Mouse (Mus musculus): ENCODE measurements around the gene Kcnt1. TPM values are rescaled to one million over a fixed set of nuclear protein-coding genes. Genes with fewer than 3 reads are reported as not detected.

The Kcnt1 gene
- total RNA-seq (2023), result not detected

GRCm38 (mm10) chr2:25863337-25864131 lies at the start of gene Kcnt1:
TSS of gene Kcnt1 (plus strand) at chr2:25863734.

GRCm38 (mm10) chr2:25815748-25816147 lies 47.8 kb upstream of the Kcnt1 start, which contains the start of gene Glt6d1:
TSS of gene Glt6d1 (minus strand) at chr2:25815848.

GRCm38 (mm10) chr2:25822806-25823205 lies 40.7 kb upstream of the Kcnt1 start, which contains the start of gene Lcn9:
TSS of gene Lcn9 (plus strand) at chr2:25823153.

GRCm38 (mm10) chr2:25847226-25847625 lies 16.3 kb upstream of the Kcnt1 start, which contains the start of gene Sohlh1:
TSS of gene Sohlh1 (minus strand) at chr2:25847248.

Other genes starting within 250 kb of the Kcnt1 start
- not detected for gene Ccdc183, start 246.1 kb upstream of the Kcnt1 start, total RNA-seq (2023)
- 1 to 10 TPM in 1 of 2 experiments, not detected in 1; 1.0 TPM for gene Tmem141, start 241.7 kb upstream of the Kcnt1 start, total RNA-seq (2023)
- 1 to 10 TPM; 4.1 to 6.8 TPM for gene Fcna, start 235.7 kb upstream of the Kcnt1 start, total RNA-seq (2023)
- not detected for gene Lcn8, start 210.6 kb upstream of the Kcnt1 start, total RNA-seq (2023)
- not detected for gene Lcn5, start 205.8 kb upstream of the Kcnt1 start, total RNA-seq (2023)
- not detected for gene Lcn6, start 186.9 kb upstream of the Kcnt1 start, total RNA-seq (2023)
- not detected for gene Lcn10, start 181.0 kb upstream of the Kcnt1 start, total RNA-seq (2023)
- gene Obp2a, start 163.7 kb upstream of the Kcnt1 start, total RNA-seq (2023), result not detected
- gene Bmyc, start 157.0 kb upstream of the Kcnt1 start, total RNA-seq (2023), result 10 to 100 TPM; 16.3 to 18.4 TPM
- gene Obp2b, start 126.7 kb upstream of the Kcnt1 start, total RNA-seq (2023), result not detected
- gene Lcn3, start 98.2 kb upstream of the Kcnt1 start, total RNA-seq (2023), result not detected
- not detected for gene Lcn11, start 86.7 kb upstream of the Kcnt1 start, total RNA-seq (2023)
- not detected for gene Gm13539, start 81.5 kb upstream of the Kcnt1 start, total RNA-seq (2023)
- gene Glt6d1, start 47.9 kb upstream of the Kcnt1 start, total RNA-seq (2023), result not detected
- not detected for gene Lcn9, start 40.6 kb upstream of the Kcnt1 start, total RNA-seq (2023)
- gene Sohlh1, start 16.5 kb upstream of the Kcnt1 start, total RNA-seq (2023), result under 1 TPM in 1 of 2 experiments, not detected in 1; 0.73 TPM
- gene Camsap1, start 119.5 kb downstream of the Kcnt1 start, total RNA-seq (2023), result 10 to 100 TPM; 44.9 to 45.7 TPM
- gene Ubac1, start 158.0 kb downstream of the Kcnt1 start, total RNA-seq (2023), result 10 to 100 TPM; 30.4 to 34.8 TPM

Data from T-cell, adult 66 days (primary cell).